In the genomic region with DNA sequence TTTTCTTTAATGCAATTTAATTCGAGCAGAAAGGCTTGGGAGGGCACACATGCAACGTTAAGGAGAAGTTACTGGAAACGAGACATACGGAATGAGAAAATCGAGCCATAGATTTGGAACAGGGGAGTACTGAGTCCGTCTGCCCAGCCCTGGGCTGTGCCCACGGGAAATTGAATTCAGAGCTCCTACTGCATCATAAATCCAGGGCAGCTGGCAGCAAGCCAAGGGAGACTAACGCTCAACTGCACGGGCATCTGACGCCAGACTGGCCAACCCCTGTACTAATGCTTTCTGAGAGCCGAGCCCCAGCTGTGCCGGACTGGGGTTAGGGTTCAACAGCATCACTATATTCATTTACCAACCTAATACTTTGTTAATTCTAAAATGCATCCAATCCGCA, we compare ENCODE assay signal across 8 mouse cellular contexts. TPM values are rescaled to one million over a fixed set of nuclear protein-coding genes. Genes with fewer than 3 reads are reported as not detected.
DNase-seq lines count a peak whose midpoint lies in the region; ATAC-seq and TF ChIP-seq lines count a peak whose summit lies in the region.

No protein-coding gene starts in this region.

- peak; percentile 86 for DNase-seq in midbrain, embryonic 14.5 days
- DNase-seq in midbrain, embryonic 10.5 days (ENCODE audit: low spot score), result no peak
- peak; percentile 52 to 63 for DNase-seq in cerebellum, adult 18-20 months
- peak; percentile 74 for DNase-seq in lung, postnatal 10 days
- no peak for DNase-seq in ovary, adult 18-20 months (ENCODE audit: low spot score)
- no peak for DNase-seq in layer of hippocampus, postnatal 36 days

- peak overlapping the region; percentile 16 for H3K4me2 ChIP-seq in midbrain, embryonic 14.5 days (ENCODE audit: low read length)
- peak overlapping the region; percentile 27 for H3K4me2 ChIP-seq in intestine, postnatal 0 days (replicated peaks; ENCODE audit: low read depth)

- H3K4me3 ChIP-seq in midbrain, embryonic 14.5 days (replicated peaks; ENCODE audit: low read depth, low read length), result no peak overlapping the region
- no peak overlapping the region for H3K4me3 ChIP-seq in midbrain, embryonic 10.5 days
- no peak overlapping the region for H3K4me3 ChIP-seq in intestine, postnatal 0 days (ENCODE audit: low read depth, low read length)

- 26% methylated on average over 13 of the region's 13 CpGs for WGBS in midbrain, embryonic 14.5 days
- 81% methylated on average over 13 of the region's 13 CpGs for WGBS in midbrain, embryonic 10.5 days
- 20% methylated on average over 13 of the region's 13 CpGs for WGBS in intestine, postnatal 0 days

- 0 out of 2 replicates have a peak overlapping the region, but pooled peaks have one; percentile 14 for H3K27ac ChIP-seq in midbrain, embryonic 14.5 days (replicated peaks; ENCODE audit: low read depth, low read length)
- no peak overlapping the region for H3K27ac ChIP-seq in midbrain, embryonic 10.5 days (replicated peaks)
- H3K27ac ChIP-seq in intestine, postnatal 0 days (ENCODE audit: low read depth, low read length), result no peak overlapping the region

- ATAC-seq in midbrain, embryonic 14.5 days (ENCODE audit: low FRiP score, low TSS enrichment), result no peak
- no peak for ATAC-seq in intestine, postnatal 0 days
- no peak for ATAC-seq in activated CD4-positive, CD25-positive, alpha-beta regulatory T cell, adult 4 months

- no peaks in the 10 kb centered on the region for H3K36me3 ChIP-seq in midbrain, embryonic 14.5 days (ENCODE audit: control insufficient read depth, insufficient read depth, low read length)
- no peaks in the 10 kb centered on the region for H3K36me3 ChIP-seq in midbrain, embryonic 10.5 days
- no peaks in the 10 kb centered on the region for H3K36me3 ChIP-seq in intestine, postnatal 0 days (ENCODE audit: control insufficient read depth, insufficient read depth)

- no peak overlapping the region for H3K9ac ChIP-seq in midbrain, embryonic 14.5 days (replicated peaks; ENCODE audit: low read length)
- no peak overlapping the region for H3K9ac ChIP-seq in intestine, postnatal 0 days (ENCODE audit: low read depth, low read length)

- H3K4me1 ChIP-seq in midbrain, embryonic 14.5 days (ENCODE audit: control insufficient read depth, insufficient read depth, low read length), result peaks cover 29% of the 10 kb centered on the region; the same call in 1 of the 2 replicates
- peaks cover 23% of the 10 kb centered on the region for H3K4me1 ChIP-seq in midbrain, embryonic 10.5 days
- H3K4me1 ChIP-seq in intestine, postnatal 0 days (replicated peaks; ENCODE audit: control insufficient read depth, insufficient read depth, low read length), result peaks cover 16% of the 10 kb centered on the region

- H3K9me3 ChIP-seq in midbrain, embryonic 14.5 days (ENCODE audit: control insufficient read depth, low read length), result no peaks in the 10 kb centered on the region
- no peaks in the 10 kb centered on the region for H3K9me3 ChIP-seq in midbrain, embryonic 10.5 days (replicated peaks)
- H3K9me3 ChIP-seq in intestine, postnatal 0 days (ENCODE audit: control insufficient read depth), result no peaks in the 10 kb centered on the region

- H3K27me3 ChIP-seq in midbrain, embryonic 14.5 days (ENCODE audit: control insufficient read depth, insufficient read depth, low read length), result no peaks in the 10 kb centered on the region
- 0 out of 2 replicates have a peak, but pooled peaks cover 3% of the 10 kb centered on the region for H3K27me3 ChIP-seq in midbrain, embryonic 10.5 days (ENCODE audit: low read depth, poor library complexity, severe bottlenecking)
- no peaks in the 10 kb centered on the region for H3K27me3 ChIP-seq in intestine, postnatal 0 days (replicated peaks; ENCODE audit: control insufficient read depth, insufficient read depth, low read length)

- TF ChIP-seq CTCF in intestine, postnatal 0 days (IDR thresholded peaks at IDR 0.05; ENCODE audit: low read depth), result no peak

RNA-seq across cellular contexts. Expression of gene Cyth3, which starts 1.3 kb away (rescaled TPM):
- 34.5 and 38.0 TPM in 2 replicates for polyA plus RNA-seq in midbrain, embryonic 14.5 days (2014; fragmentation: Nextera tagmentation; extraction: Ambion mirVana)
- polyA plus RNA-seq in midbrain, embryonic 10.5 days (2016; fragmentation: Nextera tagmentation; extraction: Ambion mirVana), result 28.1 and 31.7 TPM in 2 replicates
- polyA plus RNA-seq in intestine, postnatal 0 days (2015; fragmentation: Nextera tagmentation; extraction: Ambion mirVana), result 21.1 and 22.6 TPM in 2 replicates
- 10 to 100 TPM; 30.3 to 32.8 TPM for polyA plus RNA-seq in activated CD4-positive, CD25-positive, alpha-beta regulatory T cell, adult 4 months (2017; shearing (Covaris generic))
- total RNA-seq in layer of hippocampus, postnatal 36 days (2021), result 10 to 100 TPM; 44.2 to 48.6 TPM

Comparison
In these comparisons a context has a peak if more than half of its experiments do, and no peak if none do; other contexts are left out.
1. DNase-seq: peak in midbrain, embryonic 14.5 days (single experiment), cerebellum, adult 18-20 months (2 of 2) and lung, postnatal 10 days (single experiment); none in midbrain, embryonic 10.5 days (single experiment), ovary, adult 18-20 months (single experiment) and layer of hippocampus, postnatal 36 days (0 of 2).